Mouse (Mus musculus) neural tube, embryonic 14.5 days (tissue): ENCODE measurements around the gene Gm10715. TPM values are rescaled to one million over a fixed set of nuclear protein-coding genes. Genes with fewer than 3 reads are reported as not detected.
"Not testable (repeated sequence)": the region's sequence is repeated elsewhere in the genome, so short reads cannot be mapped to it uniquely, and the experiment has no call there.

Experiments
- ATAC-seq: fragments of 200-750 bp; cut with Nextera tagmentation; 2 replicates; pipeline ENCODE4 v1.8.0; 2017; ENCODE audit warnings: low read depth, mild to moderate bottlenecking, moderate TSS enrichment, moderate library complexity
- H3K27ac ChIP-seq: fragments of 300-500 bp; sonication (generic); 2 replicates; pipeline ENCODE4 v1.5.1; 2014; ENCODE audit warnings: low read depth, mild to moderate bottlenecking, control low read depth, low read length, moderate library complexity, mixed read lengths
- H3K27me3 ChIP-seq: fragments of 300-500 bp; sonication (generic); 2 replicates; pipeline ENCODE4 v1.6.1; 2014; ENCODE audit warnings: low read length; ENCODE audit not compliant: control insufficient read depth, insufficient read depth
- H3K36me3 ChIP-seq: fragments of 300-500 bp; sonication (generic); 2 replicates; pipeline ENCODE4 v1.6.1; 2014; ENCODE audit warnings: low read length, mixed read lengths; ENCODE audit not compliant: control insufficient read depth, insufficient read depth
- H3K4me1 ChIP-seq: fragments of 300-500 bp; sonication (generic); 2 replicates; pipeline ENCODE4 v1.6.1; 2014; ENCODE audit warnings: low read length; ENCODE audit not compliant: control insufficient read depth, insufficient read depth
- H3K4me2 ChIP-seq: fragments of 300-500 bp; sonication (generic); 2 replicates; pipeline ENCODE4 v1.6.1; 2014; ENCODE audit warnings: mild to moderate bottlenecking, low read depth, low read length, control low read depth
- H3K4me3 ChIP-seq: fragments of 300-500 bp; sonication (generic); 2 replicates; pipeline ENCODE4 v1.5.1; 2014; ENCODE audit warnings: low read depth, low read length, control low read depth, mixed read lengths
- H3K9ac ChIP-seq: fragments of 300-500 bp; sonication (generic); replicated peaks from 2 replicates; pipeline ENCODE4 v1.6.1; 2014; ENCODE audit warnings: low read depth, mild to moderate bottlenecking, control low read depth, low read length, mixed read lengths
- H3K9me3 ChIP-seq: fragments of 300-500 bp; sonication (generic); 2 replicates; pipeline ENCODE4 v1.6.1; 2016; ENCODE audit warnings: low read length; ENCODE audit not compliant: control insufficient read depth
- WGBS: fragments of 180-500 bp; shearing (Covaris S2); extraction: QIAGEN DNeasy Blood & Tissue Kit; methylation state at CpG from one replicate; pipeline ENCODE4 v1.1.7; 2014; 5-methylcytosine and 5-hydroxymethylcytosine counted together
- polyA plus RNA-seq: library from polyadenylated mRNA; unstranded; fragments of >200 nt; fragmentation: Nextera tagmentation; extraction: Ambion mirVana; gene quantifications from 2 replicates; pipeline ENCODE4 v1.2.1, GENCODE M21; 2014

Gm10715 gene
- polyA plus RNA-seq, 1 experiment from 2014 or later = not detected

GRCm38 (mm10) chr9:3012054-3012621 lies 24.5 kb upstream of the Gm10715 start:
- H3K9me3 ChIP-seq, H3K27me3 ChIP-seq, ATAC-seq, H3K4me2 ChIP-seq, H3K36me3 ChIP-seq, H3K9ac ChIP-seq, H3K27ac ChIP-seq, H3K4me3 ChIP-seq, H3K4me1 ChIP-seq: not testable (repeated sequence)
- WGBS = 90% methylated on average over 2 of the region's 7 CpGs

- not testable (repeated sequence) for H3K4me3 ChIP-seq, H3K27me3 ChIP-seq, H3K27ac ChIP-seq, H3K36me3 ChIP-seq, H3K9ac ChIP-seq, H3K4me2 ChIP-seq, H3K4me1 ChIP-seq, H3K9me3 ChIP-seq
- no CpG with 5 or more reads among the region's 11 CpGs for WGBS
- ATAC-seq = 0 out of 2 replicates have a peak, but pooled peaks have one; percentile 41
These were observed 23.9 kb upstream of the Gm10715 start, which contains the start of gene Gm10721 for GRCm38 (mm10) chr9:3012733-3013279. Gm10721 (plus strand) TSS chr9:3013140.

- ATAC-seq, H3K9ac ChIP-seq, H3K27ac ChIP-seq, H3K9me3 ChIP-seq, H3K27me3 ChIP-seq, H3K4me3 ChIP-seq, H3K4me2 ChIP-seq, H3K36me3 ChIP-seq, H3K4me1 ChIP-seq: not testable (repeated sequence)
- 61% methylated on average over 4 of the region's 9 CpGs for WGBS
These were observed 21.3 kb upstream of the Gm10715 start, which contains the start of gene Gm10720 for GRCm38 (mm10) chr9:3015354-3015753. Gm10720 (plus strand) TSS chr9:3015654.

GRCm38 (mm10) chr9:3015896-3016295 lies 20.8 kb upstream of the Gm10715 start:
- H3K4me1 ChIP-seq, H3K4me3 ChIP-seq, H3K4me2 ChIP-seq, H3K27ac ChIP-seq, H3K9ac ChIP-seq, H3K27me3 ChIP-seq, ATAC-seq, H3K36me3 ChIP-seq, H3K9me3 ChIP-seq: not testable (repeated sequence)
- 76% methylated on average over 4 of the region's 6 CpGs for WGBS

GRCm38 (mm10) chr9:3017108-3017507 lies 19.6 kb upstream of the Gm10715 start, which contains the start of gene Gm10719:
Gm10719 (plus strand) TSS chr9:3017408.
- not testable (repeated sequence) for H3K27ac ChIP-seq, H3K27me3 ChIP-seq, H3K4me3 ChIP-seq, H3K4me2 ChIP-seq, H3K36me3 ChIP-seq, H3K9ac ChIP-seq, ATAC-seq, H3K9me3 ChIP-seq, H3K4me1 ChIP-seq
- 100% methylated on average over 1 of the region's 9 CpGs for WGBS

- H3K9me3 ChIP-seq, H3K9ac ChIP-seq, ATAC-seq, H3K4me3 ChIP-seq, H3K36me3 ChIP-seq, H3K4me2 ChIP-seq, H3K4me1 ChIP-seq, H3K27me3 ChIP-seq, H3K27ac ChIP-seq: not testable (repeated sequence)
- WGBS = 65% methylated on average over 9 of the region's 9 CpGs
These were observed 17.7 kb upstream of the Gm10715 start for GRCm38 (mm10) chr9:3018944-3019343.

GRCm38 (mm10) chr9:3019835-3020727 lies 16.6 kb upstream of the Gm10715 start:
- not testable (repeated sequence) for H3K9ac ChIP-seq, H3K4me3 ChIP-seq, H3K36me3 ChIP-seq, H3K4me1 ChIP-seq, H3K4me2 ChIP-seq, H3K27me3 ChIP-seq, H3K27ac ChIP-seq, H3K9me3 ChIP-seq
- WGBS = 76% methylated on average over 11 of the region's 19 CpGs
- ATAC-seq = 0 out of 2 replicates have a peak, but pooled peaks have one; percentile 57

- ATAC-seq, H3K36me3 ChIP-seq: not testable (repeated sequence)
These were observed 14.2 kb upstream of the Gm10715 start for GRCm38 (mm10) chr9:3022316-3023008.

More at GRCm38 (mm10) chr9:3022316-3023008, 14.2 kb upstream of the Gm10715 start:
- H3K9ac ChIP-seq, H3K27ac ChIP-seq, H3K9me3 ChIP-seq, H3K4me2 ChIP-seq, H3K27me3 ChIP-seq, H3K4me3 ChIP-seq, H3K4me1 ChIP-seq: not testable (repeated sequence)
- 71% methylated on average over 9 of the region's 13 CpGs for WGBS
